Mouse (Mus musculus) urinary bladder, postnatal 25 days (tissue): Measurements from ENCODE around the gene Dennd1a.

Experiments used
- DNase-seq: peaks from one replicate; pipeline ENCODE4 v3.0.0; 2022; ENCODE audit warnings: low spot score

Dennd1a gene

DNA sequence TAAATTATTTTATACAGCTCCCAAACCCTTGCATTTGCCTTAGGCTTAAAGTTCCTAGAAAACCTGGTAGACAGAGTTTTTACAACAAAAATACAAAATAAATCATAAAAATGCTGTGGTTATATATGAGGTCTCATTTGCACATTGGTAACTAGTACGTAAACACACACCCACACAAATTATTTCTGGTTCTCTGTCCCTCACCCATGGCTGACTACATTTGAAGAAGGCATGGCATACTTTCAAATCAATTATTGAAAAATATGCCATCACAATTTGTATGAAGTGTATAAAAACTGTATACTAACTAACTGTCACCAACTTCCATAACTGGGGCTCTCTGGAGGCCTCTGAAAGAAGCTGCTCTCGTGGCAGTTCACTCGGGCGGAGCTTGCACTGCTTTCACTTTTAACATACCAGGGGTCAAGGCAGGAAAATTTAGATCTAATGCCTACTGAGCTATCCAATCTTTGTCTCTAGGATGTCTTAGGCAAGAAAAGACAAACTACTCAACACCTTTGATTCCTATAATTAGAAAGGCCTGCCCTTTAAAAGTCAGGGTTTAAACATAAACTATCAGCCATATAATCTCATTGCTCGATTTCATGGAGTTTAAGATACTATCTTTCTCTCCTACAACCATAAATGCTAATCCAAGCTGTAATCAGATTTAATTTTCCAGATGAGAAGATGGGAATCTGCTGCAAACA is 122.7 kb downstream of the Dennd1a start:
- DNase-seq, result no peak

DNA sequence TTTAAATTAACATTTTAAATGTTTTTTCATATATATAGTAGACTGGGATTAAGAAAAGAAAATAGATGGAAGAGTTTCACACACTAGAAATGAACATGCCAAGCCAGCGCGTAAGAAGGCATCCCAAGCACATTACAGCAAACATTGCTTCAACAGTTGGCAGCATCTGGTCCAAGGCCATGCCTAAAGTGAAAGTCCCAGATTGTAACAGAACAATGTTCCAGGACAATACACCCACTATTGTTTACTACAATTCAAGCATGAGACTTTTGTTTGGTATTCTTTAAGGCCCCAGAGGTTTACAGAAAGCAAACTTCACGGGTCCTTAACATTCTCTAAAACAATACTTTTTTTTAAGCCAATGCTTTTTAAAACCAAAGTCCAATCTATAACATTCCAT is 124.7 kb downstream of the Dennd1a start:
- no peak for DNase-seq

DNA sequence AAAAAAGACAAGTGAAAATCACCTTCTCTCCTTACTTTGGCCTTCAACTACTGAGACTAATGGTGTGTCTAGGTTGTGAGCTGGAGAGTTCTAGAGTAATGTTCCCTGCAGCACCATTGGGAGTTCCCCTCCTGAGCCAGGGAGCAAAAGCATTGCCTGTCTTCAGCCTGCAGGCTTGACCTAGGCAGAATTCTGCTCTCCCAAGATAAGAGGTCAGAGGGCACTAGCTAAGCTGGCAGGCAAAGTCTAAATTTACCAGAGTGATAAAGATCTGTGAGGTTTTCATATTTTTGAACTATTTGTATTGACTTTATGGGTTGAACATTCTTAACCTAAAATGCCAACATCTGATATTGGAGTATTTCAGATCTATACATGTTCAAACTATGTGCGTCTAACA is 125.7 kb downstream of the Dennd1a start:
- DNase-seq, result no peak

DNA sequence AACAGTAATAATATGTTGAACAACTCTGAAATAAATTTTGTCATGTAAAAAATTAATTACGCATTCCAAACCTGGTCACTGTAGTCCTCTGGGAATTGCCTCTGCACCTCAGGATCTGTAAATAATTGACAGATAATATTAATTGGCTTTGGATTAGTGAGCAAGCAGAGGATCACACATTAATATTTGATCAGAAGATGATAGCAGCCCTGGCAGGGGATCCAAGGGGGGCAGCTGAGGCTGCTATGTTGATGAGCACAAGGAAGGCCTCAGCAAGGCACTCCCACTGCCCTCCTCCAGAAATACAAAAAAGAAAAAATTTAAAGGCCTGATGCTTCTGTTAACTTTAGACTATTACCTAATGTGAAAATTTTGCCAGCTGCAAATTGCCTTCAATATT is 127.5 kb downstream of the Dennd1a start:
- no peak for DNase-seq

DNA sequence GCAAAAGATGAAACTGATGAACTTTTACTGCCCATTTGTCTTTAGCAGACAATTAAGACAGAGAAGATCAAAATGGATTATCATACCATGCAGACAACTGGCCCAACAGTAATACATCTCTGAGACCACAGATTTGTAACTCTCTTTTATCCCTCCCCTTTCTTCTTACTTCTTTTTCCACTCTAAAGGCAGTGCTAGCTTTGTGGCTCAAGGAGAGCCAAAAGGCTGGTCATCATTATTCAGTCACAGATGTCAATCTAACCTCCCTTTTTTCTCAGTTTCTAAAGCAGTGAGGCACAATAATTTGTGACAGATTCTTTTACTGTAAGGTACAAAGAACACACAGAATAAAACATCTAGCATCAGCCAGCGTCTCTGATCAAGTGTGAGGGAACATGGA is 130.2 kb downstream of the Dennd1a start:
- no peak for DNase-seq

DNA sequence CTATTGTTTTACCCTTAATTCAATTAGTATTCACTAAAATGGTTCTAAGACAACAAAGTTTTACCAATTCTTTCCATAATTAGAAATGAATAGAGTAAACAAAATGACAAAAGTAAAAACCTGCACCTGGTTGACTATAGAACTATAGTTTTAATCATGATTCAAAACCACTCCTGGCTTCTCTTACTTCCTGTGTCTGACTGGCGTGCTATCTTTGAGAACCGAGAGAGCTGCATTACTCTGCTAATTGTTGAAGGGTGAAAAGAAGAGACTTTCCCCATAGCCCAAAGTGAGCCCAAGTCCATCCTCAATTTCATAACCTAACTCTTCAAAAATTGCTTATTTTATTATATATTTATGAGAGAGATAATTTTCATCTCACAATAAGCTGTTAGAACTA is 131.2 kb downstream of the Dennd1a start:
- DNase-seq, result no peak

DNA sequence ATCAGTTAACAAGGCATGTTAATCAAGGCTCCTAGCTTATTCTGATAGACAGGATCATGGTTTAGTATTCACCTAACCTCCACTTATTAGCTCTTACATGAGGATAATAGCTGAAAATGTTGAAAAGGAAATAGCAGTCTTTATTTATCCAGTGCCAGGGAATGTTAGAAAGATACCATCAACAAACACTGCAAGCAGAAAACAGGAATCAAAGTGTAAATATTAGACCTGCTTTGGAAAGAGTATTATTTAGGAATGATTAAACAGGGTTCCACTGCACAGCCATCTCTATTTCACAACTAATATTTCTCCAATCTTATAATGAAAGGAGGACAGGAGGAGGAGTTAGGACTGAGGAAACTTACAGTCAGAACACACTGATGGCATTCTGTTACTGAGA is 142.4 kb downstream of the Dennd1a start:
- DNase-seq, result no peak

DNA sequence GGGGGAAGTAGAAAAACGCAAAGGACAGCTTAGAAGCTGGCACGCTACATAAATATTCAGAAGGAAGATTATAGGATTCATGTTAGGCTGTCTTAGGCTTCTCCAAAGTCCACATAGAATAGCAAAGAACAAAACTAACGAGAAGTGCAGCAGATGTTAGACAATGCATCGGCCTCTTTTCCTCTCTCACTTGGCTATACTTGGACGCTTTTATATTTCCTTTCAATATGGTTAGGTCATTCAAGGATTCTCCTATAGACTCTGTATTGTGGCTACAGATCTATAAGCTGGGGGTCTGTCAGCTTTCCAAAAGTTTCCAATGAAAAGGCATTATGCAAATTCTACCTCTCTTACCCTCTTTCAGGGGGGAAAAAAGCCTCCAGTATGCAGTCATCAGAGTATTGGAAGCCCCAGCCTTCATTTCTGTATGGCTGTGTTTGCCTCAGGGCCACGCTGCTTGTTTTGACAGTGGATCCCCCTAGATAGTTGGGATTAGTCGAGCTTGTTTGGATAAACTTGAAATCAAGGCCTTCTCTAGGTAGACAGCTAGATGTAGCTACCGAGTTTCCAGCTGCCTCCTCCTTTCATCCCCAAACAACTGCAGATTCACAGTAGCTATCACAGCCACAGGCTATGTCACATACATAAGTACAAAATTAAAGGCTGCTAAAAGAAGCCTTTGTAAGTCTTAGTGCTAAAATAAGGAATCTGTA is 143.0 kb downstream of the Dennd1a start:
- DNase-seq, result no peak

DNA sequence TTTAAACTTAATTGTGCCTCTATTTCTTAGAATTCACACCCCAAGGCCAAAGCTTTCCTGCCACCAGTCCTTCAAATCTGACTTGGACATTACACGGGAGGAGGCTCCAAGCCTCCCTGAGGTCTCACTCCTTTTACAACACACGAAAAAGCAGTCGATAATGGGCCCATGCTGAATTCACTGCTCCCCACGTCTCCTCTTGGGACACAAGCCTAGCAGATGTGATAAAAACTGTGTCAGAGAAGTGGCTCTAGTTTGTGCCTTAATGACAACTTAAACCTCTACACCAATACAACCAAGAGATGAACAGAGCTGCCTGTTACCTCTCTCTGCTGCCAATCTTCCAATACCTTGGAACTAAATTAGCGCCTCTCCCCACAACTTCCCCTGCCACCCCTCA is 144.3 kb downstream of the Dennd1a start:
- DNase-seq, result no peak

DNA sequence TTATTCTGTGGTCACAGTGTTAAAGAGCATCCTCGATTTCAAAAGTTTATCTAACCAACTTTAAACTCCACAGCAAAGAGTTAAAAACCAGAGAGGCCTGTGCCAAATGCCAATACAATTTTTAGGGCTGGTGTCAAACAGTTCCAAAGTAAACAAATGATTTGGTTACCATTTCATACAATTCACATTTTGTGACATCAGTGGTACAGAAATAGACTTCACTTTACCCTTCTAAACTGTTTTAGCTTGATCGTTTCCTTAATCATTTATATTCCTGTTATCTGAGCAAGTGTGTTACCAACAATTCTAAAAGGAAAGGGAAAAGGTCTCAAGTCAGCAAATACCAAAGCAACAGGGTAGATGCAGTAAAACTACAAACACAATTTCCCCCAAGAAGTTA is 145.0 kb downstream of the Dennd1a start:
- no peak for DNase-seq

DNA sequence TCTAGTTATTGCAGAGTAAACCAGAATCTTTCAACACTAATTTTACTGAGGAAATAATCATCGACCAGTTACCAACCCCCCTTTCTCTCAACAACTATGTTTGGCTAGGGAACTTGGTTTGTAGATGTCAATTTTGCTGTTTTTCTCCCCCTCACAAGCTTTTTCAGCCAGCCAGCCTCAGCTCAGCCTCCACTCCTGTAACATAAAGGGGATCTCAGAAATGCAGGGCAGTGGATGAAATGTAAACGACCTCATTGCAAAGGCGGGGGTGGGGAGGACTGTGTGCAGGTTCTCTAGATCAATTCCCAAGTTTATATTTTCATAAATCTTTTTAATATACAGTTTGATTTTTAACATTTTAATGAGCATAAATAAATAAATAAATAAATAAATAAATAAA is 147.7 kb downstream of the Dennd1a start:
- no peak for DNase-seq

DNA sequence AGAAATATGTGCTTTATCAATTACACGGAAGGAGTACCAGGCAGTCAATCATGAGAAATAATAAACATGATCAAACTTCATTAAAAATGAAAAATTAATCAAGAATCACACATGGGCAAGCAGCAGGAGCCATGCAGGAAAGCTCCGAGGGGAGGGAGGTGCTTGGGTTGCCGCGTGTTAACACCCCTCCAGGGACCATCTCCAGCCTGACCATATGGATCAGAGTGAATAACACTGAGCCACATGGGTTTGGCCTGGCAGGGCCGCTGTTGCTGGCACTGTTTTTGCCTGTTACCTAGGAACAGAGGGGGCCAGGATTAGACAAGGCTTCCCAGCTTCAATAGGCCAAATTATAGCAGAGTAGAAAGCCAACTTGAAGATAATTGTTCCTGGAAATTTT is 150.1 kb downstream of the Dennd1a start:
- no peak for DNase-seq

DNA sequence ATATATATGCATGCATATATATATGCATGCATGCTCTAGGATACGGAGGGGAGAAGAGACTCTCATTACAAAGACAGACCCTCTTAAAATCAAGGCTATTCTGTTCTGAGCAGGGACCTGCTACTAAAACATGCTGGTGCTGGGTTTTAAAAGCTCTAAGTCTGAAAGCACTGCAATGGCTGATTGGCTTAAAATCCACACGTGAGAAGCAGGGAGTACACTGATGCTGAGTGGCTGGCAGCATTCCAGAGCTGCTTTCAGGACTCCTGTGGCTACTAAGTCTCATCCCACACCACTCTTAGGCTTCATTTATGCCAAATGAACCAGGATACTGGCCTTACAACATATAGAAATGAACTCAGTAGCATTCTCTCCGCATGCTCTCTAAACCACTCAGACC is 151.8 kb downstream of the Dennd1a start:
- no peak for DNase-seq

DNA sequence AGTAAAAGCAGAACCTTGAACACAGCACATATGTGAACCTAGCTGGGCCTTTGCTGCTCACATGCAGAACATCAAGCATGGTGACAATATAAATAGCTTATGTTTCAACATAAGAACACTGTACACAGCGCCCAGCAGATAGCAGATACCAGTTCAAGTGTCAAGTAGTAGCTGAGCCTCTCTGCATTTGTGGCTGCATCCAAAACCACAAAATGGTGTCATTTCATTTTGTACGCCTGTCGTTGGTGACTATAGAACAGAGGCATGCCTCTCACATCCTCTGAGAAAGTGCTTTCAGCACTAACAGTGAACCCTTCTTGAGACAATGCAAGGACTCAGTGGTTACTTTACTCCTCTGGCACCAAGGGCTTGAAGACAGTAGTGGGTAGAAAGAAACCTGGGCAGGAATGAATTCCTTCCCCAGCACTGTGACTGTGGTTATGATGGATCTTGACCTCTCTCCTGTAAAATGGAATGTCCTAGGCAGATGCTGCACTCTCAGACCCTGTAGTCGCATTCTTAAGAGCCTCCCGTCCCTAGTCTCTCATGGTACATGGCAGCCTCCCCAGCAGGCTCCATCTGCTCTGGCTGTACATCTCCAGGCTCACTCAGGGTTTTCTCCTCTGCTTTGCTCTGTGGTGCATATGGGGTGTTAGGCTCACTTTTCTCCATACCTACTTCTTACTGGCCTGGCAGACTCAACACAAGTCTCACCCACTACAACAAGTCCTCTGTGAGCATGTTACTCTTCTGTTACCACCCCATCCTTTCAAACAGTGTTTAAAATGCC is 154.0 kb downstream of the Dennd1a start:
- DNase-seq, result no peak

DNA sequence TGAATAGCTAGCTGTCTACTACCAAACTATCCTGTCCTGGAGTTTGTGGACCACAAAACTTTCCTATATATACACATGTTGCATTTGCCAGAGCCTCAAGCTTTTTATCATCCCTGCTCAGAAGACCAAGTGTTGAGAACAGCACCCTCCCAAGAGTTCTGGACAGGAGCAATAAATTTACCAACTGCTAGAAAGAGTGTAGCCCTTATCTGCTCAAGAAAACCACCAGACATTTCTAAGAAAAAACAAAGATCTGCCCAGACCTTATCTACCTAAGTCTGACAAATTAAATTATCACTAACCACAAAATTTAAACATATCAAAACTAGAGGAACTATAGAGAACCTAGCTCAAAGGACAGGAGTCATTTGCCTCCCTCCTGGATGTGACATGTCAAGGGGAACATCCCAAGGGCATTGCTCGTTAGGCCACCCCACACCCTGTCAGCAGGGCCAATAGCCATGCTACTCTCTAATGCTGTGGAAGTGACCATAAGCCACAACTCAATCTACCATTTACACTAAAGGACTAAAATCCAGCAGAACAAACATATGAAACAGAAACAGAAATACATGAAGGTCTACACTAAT is 154.9 kb downstream of the Dennd1a start:
- no peak for DNase-seq

DNA sequence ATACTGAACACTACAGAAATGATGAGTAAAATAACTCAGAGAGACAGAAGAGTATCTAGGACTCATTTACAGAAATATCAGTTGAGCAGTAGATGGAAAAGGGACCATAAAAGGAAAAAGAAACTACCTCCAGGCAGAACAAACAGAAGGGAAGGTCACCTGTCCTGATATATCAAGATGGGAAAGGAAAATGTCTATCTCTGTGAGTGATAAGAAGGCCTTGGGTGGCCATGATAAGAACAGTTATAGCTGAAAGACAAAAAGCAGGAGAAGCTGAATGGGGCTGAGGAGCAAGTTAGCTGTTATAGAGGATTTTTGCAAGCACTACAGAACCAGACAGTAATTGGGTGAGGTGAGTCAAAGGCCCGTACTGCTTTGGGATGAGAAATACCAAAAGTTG is 155.7 kb downstream of the Dennd1a start:
- no peak for DNase-seq

DNA sequence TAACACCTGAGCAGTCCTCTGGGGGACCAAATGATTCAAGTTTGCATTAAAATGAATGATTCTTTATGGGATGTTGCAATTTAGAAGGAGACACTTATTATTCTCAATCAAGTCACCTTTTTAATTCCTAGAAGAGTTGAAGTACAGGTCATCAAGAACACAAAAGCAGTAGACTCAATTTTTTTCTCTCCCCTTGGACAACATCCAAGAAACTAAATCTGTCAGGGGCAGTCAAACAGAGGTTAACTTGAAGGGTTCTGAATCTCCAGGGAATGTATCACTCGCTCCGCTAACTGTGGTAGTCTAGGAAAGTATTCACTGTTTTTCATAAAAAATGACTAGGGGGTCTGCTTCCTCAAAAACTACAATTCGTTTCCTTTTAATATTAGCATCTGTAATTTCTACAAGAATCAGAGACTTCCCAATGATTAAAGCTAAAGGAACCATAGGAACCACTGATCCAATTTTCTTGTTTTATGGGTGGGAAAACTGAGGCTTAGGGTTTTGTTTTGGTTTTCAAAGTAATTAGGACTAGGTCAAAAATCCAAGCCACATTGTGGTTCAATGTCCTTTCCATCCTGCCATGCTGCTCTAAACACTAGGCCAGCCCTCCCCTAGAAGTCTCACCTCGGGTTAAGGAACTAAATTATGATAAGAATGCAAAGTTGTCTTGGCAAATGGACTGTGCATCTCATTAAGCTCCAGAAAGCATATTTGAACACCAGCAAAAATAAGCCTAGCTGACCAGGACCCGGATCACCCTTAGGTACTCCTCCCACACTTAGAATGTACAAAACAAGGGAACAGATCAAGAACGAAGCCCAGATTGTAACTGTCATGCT is 157.0 kb downstream of the Dennd1a start:
- no peak for DNase-seq

DNA sequence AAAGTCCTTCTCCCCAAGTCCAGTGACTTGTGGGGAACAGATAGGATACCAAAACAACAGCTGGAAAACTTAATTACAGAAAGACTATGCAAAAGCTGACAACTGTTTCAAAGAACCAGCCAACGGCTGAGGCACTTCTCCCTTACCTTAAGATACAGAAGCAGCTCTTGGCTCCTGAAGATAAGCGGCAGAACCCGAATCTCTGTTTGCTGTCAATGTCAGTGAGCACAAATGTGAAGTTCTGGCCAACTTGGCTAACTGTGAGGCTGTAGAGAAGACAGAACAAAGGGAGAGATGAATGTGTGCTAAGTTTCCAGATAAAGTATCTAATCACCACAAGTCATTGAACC is 160.8 kb downstream of the Dennd1a start:
- DNase-seq, result no peak

DNA sequence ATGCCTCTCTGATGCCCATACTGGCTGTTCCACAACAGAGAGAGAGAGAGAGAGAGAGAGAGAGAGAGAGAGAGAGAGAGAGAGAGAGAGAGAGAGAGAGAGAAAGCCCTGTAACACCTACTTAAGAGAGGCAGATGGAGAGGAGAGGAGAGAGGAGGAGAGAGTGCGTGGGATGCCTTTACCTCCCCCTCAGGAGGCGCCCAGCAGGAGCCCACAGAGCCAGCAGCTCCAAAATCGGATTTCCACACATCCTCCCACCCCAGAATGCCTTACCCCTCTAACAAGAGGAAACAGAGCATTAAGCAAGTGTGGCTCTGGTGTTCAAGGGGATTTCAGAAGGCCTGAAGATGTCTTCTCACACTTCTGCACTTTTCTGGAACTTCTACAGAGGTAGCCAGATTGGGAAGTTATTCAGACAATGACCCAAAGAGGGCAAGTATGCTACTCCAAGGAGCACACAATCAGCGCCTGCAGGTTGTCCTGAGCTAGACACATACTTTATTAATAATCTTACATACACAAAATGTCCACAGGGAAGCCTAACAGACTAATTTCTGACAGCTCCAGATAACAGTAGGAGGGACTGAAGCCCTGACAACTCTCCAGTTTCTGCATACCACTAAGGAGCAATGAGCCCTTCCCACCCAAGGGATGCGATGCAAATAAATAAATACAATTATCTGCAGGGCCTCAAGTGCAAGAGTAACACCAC is 161.4 kb downstream of the Dennd1a start:
- no peak for DNase-seq

DNA sequence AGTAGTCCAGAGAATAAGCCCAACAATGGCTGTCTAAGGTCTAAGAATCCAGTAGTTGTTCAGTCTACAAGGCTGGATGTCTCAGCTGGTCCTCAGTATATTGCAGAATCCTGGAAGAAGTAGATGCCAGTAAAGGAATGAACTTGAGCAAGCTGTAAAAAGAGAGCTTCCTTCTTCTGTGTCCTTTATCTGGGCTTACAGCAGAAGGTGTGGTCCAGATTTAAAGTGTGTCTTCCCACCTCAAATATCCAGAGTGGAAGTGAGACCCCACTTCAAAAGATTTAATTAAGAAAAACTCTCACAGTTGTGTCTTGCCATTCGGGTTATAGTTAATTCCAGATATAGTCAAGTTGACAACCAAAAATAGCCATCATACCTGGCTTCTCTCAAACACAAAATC is 162.5 kb downstream of the Dennd1a start:
- DNase-seq, result no peak

DNA sequence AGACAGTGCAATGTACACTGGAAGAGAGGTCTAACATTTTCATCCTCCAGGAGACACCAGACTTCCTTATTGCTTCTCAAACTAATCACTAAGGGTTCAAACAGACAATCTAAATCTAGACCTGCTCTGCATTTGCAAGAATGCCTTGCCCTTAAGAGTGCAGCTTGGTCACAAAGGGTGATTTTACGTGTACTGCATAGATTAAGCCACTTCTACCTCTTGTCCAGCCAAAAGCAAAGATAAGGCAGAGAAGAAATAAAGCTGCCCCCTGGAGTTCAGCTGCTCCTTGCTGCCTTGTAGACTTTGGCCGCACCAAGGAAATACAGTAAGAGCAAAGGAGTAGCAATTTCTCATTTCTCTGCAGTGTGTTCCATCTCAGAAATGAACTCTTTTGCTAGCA is 172.2 kb downstream of the Dennd1a start:
- no peak for DNase-seq
